ENCODE assay signal across 8 mouse cellular contexts in genomic region chr17:24204846-24205245, GRCm38 (mm10). TPM values are rescaled to one million over a fixed set of nuclear protein-coding genes. Genes with fewer than 3 reads are reported as not detected.
DNase-seq lines count a peak whose midpoint lies in the region; ATAC-seq and TF ChIP-seq lines count a peak whose summit lies in the region.

No protein-coding gene starts in this region.

- no peaks in the 10 kb centered on the region for H3K9me3 ChIP-seq in intestine, embryonic 14.5 days (ENCODE audit: control insufficient read depth, low read length)
- no peaks in the 10 kb centered on the region for H3K9me3 ChIP-seq in neural tube, embryonic 11.5 days (ENCODE audit: control insufficient read depth, low read length)

- no peak overlapping the region for H3K27ac ChIP-seq in spleen, adult 2 months (ENCODE audit: insufficient read depth, low read length)
- no peak overlapping the region for H3K27ac ChIP-seq in intestine, embryonic 14.5 days (ENCODE audit: low read depth)
- H3K27ac ChIP-seq in neural tube, embryonic 11.5 days (ENCODE audit: low read depth, low read length), result no peak overlapping the region

- no peak for TF ChIP-seq POLR2A in spleen, adult 2 months (IDR thresholded peaks at IDR 0.05; ENCODE audit: low read depth, low read length)

- H3K36me3 ChIP-seq in spleen, adult 2 months (ENCODE audit: control insufficient read depth, insufficient read depth, low read length), result no peaks in the 10 kb centered on the region
- no peaks in the 10 kb centered on the region for H3K36me3 ChIP-seq in intestine, embryonic 14.5 days (ENCODE audit: control insufficient read depth, insufficient read depth, low read length)
- H3K36me3 ChIP-seq in neural tube, embryonic 11.5 days (ENCODE audit: control insufficient read depth, insufficient read depth, low read length), result no peaks in the 10 kb centered on the region

- H3K4me3 ChIP-seq in spleen, adult 2 months (ENCODE audit: extremely low read depth, insufficient read depth, insufficient read length), result peak overlapping the region; percentile 60; the same call in 1 of the 2 replicates
- H3K4me3 ChIP-seq in intestine, embryonic 14.5 days (ENCODE audit: low read depth, low read length), result peak overlapping the region; percentile 61
- peak overlapping the region; percentile 64 for H3K4me3 ChIP-seq in neural tube, embryonic 11.5 days (ENCODE audit: low read depth, low read length)

- no peak for TF ChIP-seq CTCF in spleen, adult 2 months (IDR thresholded peaks at IDR 0.05; ENCODE audit: extremely low read depth, insufficient read depth, insufficient read length, insufficient replicate concordance)

- peak overlapping the region; percentile 54 for H3K9ac ChIP-seq in intestine, embryonic 14.5 days (ENCODE audit: low read length)
- peak overlapping the region; percentile 69 for H3K9ac ChIP-seq in neural tube, embryonic 11.5 days (ENCODE audit: low read length)

- no peak for ATAC-seq in intestine, embryonic 14.5 days (replicated peaks; ENCODE audit: low FRiP score, low TSS enrichment, low read depth)
- ATAC-seq in neural tube, embryonic 11.5 days (ENCODE audit: insufficient read depth, low FRiP score, low TSS enrichment), result no peak

- H3K27me3 ChIP-seq in spleen, adult 2 months (ENCODE audit: control insufficient read depth, insufficient read depth, low read length), result peaks cover 19% of the 10 kb centered on the region
- H3K27me3 ChIP-seq in intestine, embryonic 14.5 days (replicated peaks; ENCODE audit: control insufficient read depth, insufficient read depth, low read length), result peaks cover 12% of the 10 kb centered on the region; the same call in 1 of the 2 replicates
- H3K27me3 ChIP-seq in neural tube, embryonic 11.5 days (ENCODE audit: control insufficient read depth, insufficient read depth, low read length), result peaks cover 20% of the 10 kb centered on the region

- DNase-seq in cerebellum, adult 9-11 months, result peak; percentile 69
- no peak for DNase-seq in cerebellum, adult 9-10 months
- DNase-seq in spleen, adult 2 months (ENCODE audit: low read depth in 1 of 2, low spot score in 2 of 2), result no peak
- no peak for DNase-seq in spleen, postnatal 14 days (ENCODE audit: low spot score in 2 of 2)
- DNase-seq in intestine, embryonic 14.5 days (ENCODE audit: low spot score), result no peak
- no peak for DNase-seq in neural tube, embryonic 11.5 days (ENCODE audit: low spot score)
- no peak for DNase-seq in layer of hippocampus, adult 8-10 months (ENCODE audit: low spot score in 2 of 2)
- no peak for DNase-seq in ovary, postnatal 14 days (ENCODE audit: low spot score)

- H3K4me1 ChIP-seq in spleen, adult 2 months (ENCODE audit: control insufficient read depth, insufficient read depth, insufficient read length), result peaks cover 21% of the 10 kb centered on the region
- H3K4me1 ChIP-seq in intestine, embryonic 14.5 days (replicated peaks; ENCODE audit: control insufficient read depth, insufficient read depth, low read length), result peaks cover 54% of the 10 kb centered on the region
- peaks cover 37% of the 10 kb centered on the region for H3K4me1 ChIP-seq in neural tube, embryonic 11.5 days (ENCODE audit: control insufficient read depth, insufficient read depth, low read length)

- peak overlapping the region; percentile 65 for H3K4me2 ChIP-seq in intestine, embryonic 14.5 days (ENCODE audit: low read length)
- peak overlapping the region; percentile 87 for H3K4me2 ChIP-seq in neural tube, embryonic 11.5 days (ENCODE audit: low read depth)

- 6% methylated on average over 7 of the region's 7 CpGs for WGBS in spleen, adult 2 months
- 5% methylated on average over 7 of the region's 7 CpGs for WGBS in intestine, embryonic 14.5 days
- 18% methylated on average over 7 of the region's 7 CpGs for WGBS in neural tube, embryonic 11.5 days

RNA-seq across cellular contexts. Expression of gene Tbc1d24, which starts 0.5 kb away (rescaled TPM):
- polyA plus RNA-seq in spleen, adult 2 months (2012; rRNA removed), result 5.9 and 6.8 TPM in 2 replicates
- polyA plus RNA-seq in intestine, embryonic 14.5 days (2014; fragmentation: Nextera tagmentation; extraction: Ambion mirVana), result 4.8 and 5.8 TPM in 2 replicates
- 7.9 and 8.7 TPM in 2 replicates for polyA plus RNA-seq in neural tube, embryonic 11.5 days (2014; fragmentation: Nextera tagmentation; extraction: Ambion mirVana)
- total RNA-seq in layer of hippocampus, adult 8-10 months (2022), result 10 to 100 TPM; 60.0 to 71.5 (median 64.0) TPM

RNA-seq across cellular contexts. Expression of gene Ntn3, which starts 4.5 kb away (rescaled TPM):
- polyA plus RNA-seq in spleen, adult 2 months (2012; rRNA removed), result 0.82 and 1.4 TPM in 2 replicates
- polyA plus RNA-seq in intestine, embryonic 14.5 days (2014; fragmentation: Nextera tagmentation; extraction: Ambion mirVana), result 7.8 and 8.7 TPM in 2 replicates
- 4.0 and 4.7 TPM in 2 replicates for polyA plus RNA-seq in neural tube, embryonic 11.5 days (2014; fragmentation: Nextera tagmentation; extraction: Ambion mirVana)
- 10 to 100 TPM in 1 of 4 experiments, 1 to 10 TPM in 3; 8.6 to 10.1 (median 9.3) TPM for total RNA-seq in layer of hippocampus, adult 8-10 months (2022)

RNA-seq across cellular contexts. Expression of gene Tedc2, which starts 15.8 kb away (rescaled TPM):
- 7.5 and 10.8 TPM in 2 replicates for polyA plus RNA-seq in spleen, adult 2 months (2012; rRNA removed)
- polyA plus RNA-seq in intestine, embryonic 14.5 days (2014; fragmentation: Nextera tagmentation; extraction: Ambion mirVana), result 13.5 and 14.4 TPM in 2 replicates
- polyA plus RNA-seq in neural tube, embryonic 11.5 days (2014; fragmentation: Nextera tagmentation; extraction: Ambion mirVana), result 16.7 and 18.3 TPM in 2 replicates
- 10 to 100 TPM in 2 of 4 experiments, 1 to 10 TPM in 2; 8.7 to 11.4 (median 10.0) TPM for total RNA-seq in layer of hippocampus, adult 8-10 months (2022)

RNA-seq across cellular contexts. Expression of gene Atp6v0c, which starts 35.3 kb away (rescaled TPM):
- polyA plus RNA-seq in spleen, adult 2 months (2012; rRNA removed), result 481 and 571 TPM in 2 replicates
- polyA plus RNA-seq in intestine, embryonic 14.5 days (2014; fragmentation: Nextera tagmentation; extraction: Ambion mirVana), result 556 and 564 TPM in 2 replicates
- polyA plus RNA-seq in neural tube, embryonic 11.5 days (2014; fragmentation: Nextera tagmentation; extraction: Ambion mirVana), result 555 and 574 TPM in 2 replicates
- total RNA-seq in layer of hippocampus, adult 8-10 months (2022), result 1,000 to 10,000 TPM in 3 of 4 experiments, 100 to 1,000 TPM in 1; 996 to 1,139 (median 1,074) TPM

RNA-seq across cellular contexts. Expression of gene Amdhd2, which starts 41.3 kb away (rescaled TPM):
- polyA plus RNA-seq in spleen, adult 2 months (2012; rRNA removed), result 41.5 and 44.8 TPM in 2 replicates
- polyA plus RNA-seq in intestine, embryonic 14.5 days (2014; fragmentation: Nextera tagmentation; extraction: Ambion mirVana), result 27.1 and 28.0 TPM in 2 replicates
- polyA plus RNA-seq in neural tube, embryonic 11.5 days (2014; fragmentation: Nextera tagmentation; extraction: Ambion mirVana), result 27.3 and 36.2 TPM in 2 replicates
- total RNA-seq in layer of hippocampus, adult 8-10 months (2022), result 10 to 100 TPM; 35.7 to 55.8 (median 40.5) TPM
